Mouse (Mus musculus) ES-Bruce4 (cell line): ENCODE measurements at regions not wholly inside any gene's neighbourhood (a gene's known extent, or its start where the extent isn't known, plus 50 kb on each side); places are given as distances from the start of the nearest gene placed in this dataset.

Experiments
- H3K27ac ChIP-seq: 2 replicates; pipeline ENCODE4 v1.5.1; 2012; ENCODE audit warnings: low read length, inconsistent platforms; ENCODE audit not compliant: insufficient read depth
- H3K27me3 ChIP-seq: 2 replicates; pipeline ENCODE4 v1.6.1; 2012; ENCODE audit warnings: mild to moderate bottlenecking, low read length, inconsistent platforms; ENCODE audit not compliant: control insufficient read depth, poor library complexity, insufficient read depth, severe bottlenecking
- H3K36me3 ChIP-seq: 2 replicates; pipeline ENCODE4 v1.6.1; 2012; ENCODE audit warnings: inconsistent platforms, mild to moderate bottlenecking, low read length, moderate library complexity; ENCODE audit not compliant: control insufficient read depth, poor library complexity, insufficient read depth, severe bottlenecking
- H3K4me1 ChIP-seq: one replicate; pipeline ENCODE4 v1.8.1; 2011; ENCODE audit warnings: low read length; ENCODE audit not compliant: control insufficient read depth, insufficient read depth
- H3K4me3 ChIP-seq: 2 replicates; pipeline ENCODE4 v1.5.1; 2011; ENCODE audit warnings: low read depth, mild to moderate bottlenecking, low read length
- H3K9ac ChIP-seq: 2 replicates; pipeline ENCODE4 v1.6.1; 2012; ENCODE audit warnings: low read depth, mild to moderate bottlenecking, inconsistent platforms; ENCODE audit not compliant: poor library complexity, severe bottlenecking
- H3K9me3 ChIP-seq: replicated peaks from 2 replicates; pipeline ENCODE4 v1.6.1; 2012; ENCODE audit warnings: mild to moderate bottlenecking, low read length, inconsistent platforms; ENCODE audit not compliant: control insufficient read depth, poor library complexity, insufficient read depth, severe bottlenecking
- CTCF ChIP-seq: IDR thresholded peaks from one replicate; pipeline ENCODE4 v1.8.1; 2011; ENCODE audit warnings: low read depth, low read length
- EP300 ChIP-seq: IDR thresholded peaks from 2 replicates; pipeline ENCODE4 v1.6.1; 2011; ENCODE audit warnings: low read depth, low read length; ENCODE audit not compliant: insufficient read depth
- POLR2A ChIP-seq: IDR thresholded peaks from one replicate; pipeline ENCODE4 v1.8.1; 2011; ENCODE audit warnings: low read length; ENCODE audit not compliant: insufficient read depth

GRCm38 (mm10) chr4:56533344-56533985, 206.4 kb upstream of the Gm26657 start:
- Histone ChIP-seq H3K9me3 (0 out of 2 replicates have a peak, but pooled peaks cover 4% of the 10 kb centered on the region), H3K27me3 (no peaks in the 10 kb centered on the region), H3K27ac (no peak overlapping the region), H3K36me3 (no peaks in the 10 kb centered on the region), H3K4me1 (no peaks in the 10 kb centered on the region), H3K4me3 (no peak overlapping the region), H3K9ac (no peak overlapping the region)
- TF ChIP-seq POLR2A, result no peak
- no peak for TF ChIP-seq CTCF
- TF ChIP-seq EP300, result no peak

GRCm38 (mm10) chr4:56532921-56533320, 206.9 kb upstream of the Gm26657 start:
- H3K27me3 ChIP-seq, result no peaks in the 10 kb centered on the region
- no peak overlapping the region for H3K4me3 ChIP-seq
- H3K27ac ChIP-seq, result no peak overlapping the region
- H3K9ac ChIP-seq, result no peak overlapping the region
- H3K9me3 ChIP-seq, result 0 out of 2 replicates have a peak, but pooled peaks cover 4% of the 10 kb centered on the region
- no peaks in the 10 kb centered on the region for H3K36me3 ChIP-seq
- TF ChIP-seq EP300 (no peak), CTCF (no peak)
- no peaks in the 10 kb centered on the region for H3K4me1 ChIP-seq

DNA sequence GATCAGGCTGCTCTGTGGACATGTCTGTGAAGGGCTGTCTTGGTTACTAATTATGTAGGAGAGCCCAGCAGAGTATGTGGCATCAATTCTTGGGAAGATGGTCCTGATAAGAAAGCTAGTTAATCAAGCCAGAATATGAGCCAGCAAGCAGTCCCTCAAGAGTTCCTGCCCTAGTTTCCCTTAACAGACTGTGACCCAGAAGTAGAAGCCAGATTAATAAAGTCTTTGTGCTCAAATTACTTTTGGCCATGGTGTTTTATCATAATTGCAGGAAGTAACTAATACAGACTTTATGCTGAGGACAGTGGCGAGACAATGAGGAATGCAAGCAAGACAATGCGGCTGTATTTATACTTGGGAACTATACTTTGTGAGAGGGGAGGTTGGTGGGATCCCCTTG, 211.3 kb upstream of the Gm26657 start:
- Histone ChIP-seq H3K27ac (no peak overlapping the region), H3K9ac (no peak overlapping the region), H3K9me3 (no peaks in the 10 kb centered on the region), H3K27me3 (no peaks in the 10 kb centered on the region), H3K36me3 (no peaks in the 10 kb centered on the region), H3K4me3 (no peak overlapping the region), H3K4me1 (no peaks in the 10 kb centered on the region)
- TF ChIP-seq EP300 (no peak), CTCF (no peak), POLR2A (no peak)

- TF ChIP-seq EP300 (no peak), CTCF (no peak), POLR2A (no peak)
- no peaks in the 10 kb centered on the region for H3K27me3 ChIP-seq
- H3K9ac ChIP-seq, result no peak overlapping the region
- no peak overlapping the region for H3K27ac ChIP-seq
- no peak overlapping the region for H3K4me3 ChIP-seq
- no peaks in the 10 kb centered on the region for H3K9me3 ChIP-seq
- H3K36me3 ChIP-seq, result no peaks in the 10 kb centered on the region
- H3K4me1 ChIP-seq, result no peaks in the 10 kb centered on the region
Measured at GRCm38 (mm10) chr4:56524430-56524985, 215.4 kb upstream of the Gm26657 start.

GRCm38 (mm10) chr4:56507770-56508169, 232.1 kb upstream of the Gm26657 start:
- no peak overlapping the region for H3K9ac ChIP-seq
- no peak overlapping the region for H3K4me3 ChIP-seq
- H3K36me3 ChIP-seq, result no peaks in the 10 kb centered on the region
- H3K4me1 ChIP-seq, result no peaks in the 10 kb centered on the region
- TF ChIP-seq CTCF, result no peak
- TF ChIP-seq EP300, result no peak
- no peak for TF ChIP-seq POLR2A
- no peak overlapping the region for H3K27ac ChIP-seq
- no peaks in the 10 kb centered on the region for H3K27me3 ChIP-seq
- H3K9me3 ChIP-seq, result no peaks in the 10 kb centered on the region

DNA sequence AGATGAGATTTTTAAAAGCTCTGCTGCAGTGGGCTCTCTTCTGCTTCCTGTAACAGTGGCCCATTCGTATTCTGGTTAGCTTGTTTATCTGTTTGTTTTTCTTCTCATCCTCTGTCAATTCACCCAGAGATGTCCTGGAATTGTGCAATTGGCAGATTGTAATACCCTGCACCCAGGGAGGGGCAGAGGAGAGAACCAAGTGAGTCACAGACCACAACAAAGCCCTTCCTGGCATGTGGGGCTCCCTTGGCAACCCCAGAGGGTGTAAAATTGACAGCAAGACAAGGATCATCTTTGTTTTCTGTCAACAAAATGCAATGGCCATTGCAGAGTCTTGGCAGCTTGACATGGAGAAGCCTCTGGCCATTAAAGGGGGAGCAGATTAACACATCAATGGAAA, 233.1 kb upstream of the Gm26657 start:
- H3K9ac ChIP-seq, result no peak overlapping the region
- no peaks in the 10 kb centered on the region for H3K27me3 ChIP-seq
- H3K36me3 ChIP-seq, result no peaks in the 10 kb centered on the region
- TF ChIP-seq CTCF, result no peak
- no peak for TF ChIP-seq EP300
- no peak for TF ChIP-seq POLR2A
- no peaks in the 10 kb centered on the region for H3K9me3 ChIP-seq
- no peak overlapping the region for H3K27ac ChIP-seq
- H3K4me1 ChIP-seq, result no peaks in the 10 kb centered on the region
- no peak overlapping the region for H3K4me3 ChIP-seq
